Mouse (Mus musculus) liver, embryonic 14.5 days (tissue): Measurements from ENCODE around the gene Ube2s.

Experiments
- CTCF ChIP-seq: IDR thresholded peaks from 2 replicates; pipeline ENCODE4 v1.5.1; 2016; ENCODE audit warnings: antibody characterized with exemption, low read depth, control low read depth
- EP300 ChIP-seq: IDR thresholded peaks from 2 replicates; pipeline ENCODE4 v1.6.1; 2016; ENCODE audit warnings: antibody characterized with exemption, low read depth

GRCm38 (mm10) chr7:4783667-4784268 lies 28.6 kb downstream of the Ube2s start:
- TF ChIP-seq EP300: no peak
- no peak for TF ChIP-seq CTCF
